Mouse (Mus musculus): ENCODE results near the gene Ptprb. TPM values are rescaled to one million over a fixed set of nuclear protein-coding genes. Genes with fewer than 3 reads are reported as not detected.

Gene Ptprb
- polyA plus RNA-seq, 1 experiment from 2014 or later: 1.8 TPM

DNA sequence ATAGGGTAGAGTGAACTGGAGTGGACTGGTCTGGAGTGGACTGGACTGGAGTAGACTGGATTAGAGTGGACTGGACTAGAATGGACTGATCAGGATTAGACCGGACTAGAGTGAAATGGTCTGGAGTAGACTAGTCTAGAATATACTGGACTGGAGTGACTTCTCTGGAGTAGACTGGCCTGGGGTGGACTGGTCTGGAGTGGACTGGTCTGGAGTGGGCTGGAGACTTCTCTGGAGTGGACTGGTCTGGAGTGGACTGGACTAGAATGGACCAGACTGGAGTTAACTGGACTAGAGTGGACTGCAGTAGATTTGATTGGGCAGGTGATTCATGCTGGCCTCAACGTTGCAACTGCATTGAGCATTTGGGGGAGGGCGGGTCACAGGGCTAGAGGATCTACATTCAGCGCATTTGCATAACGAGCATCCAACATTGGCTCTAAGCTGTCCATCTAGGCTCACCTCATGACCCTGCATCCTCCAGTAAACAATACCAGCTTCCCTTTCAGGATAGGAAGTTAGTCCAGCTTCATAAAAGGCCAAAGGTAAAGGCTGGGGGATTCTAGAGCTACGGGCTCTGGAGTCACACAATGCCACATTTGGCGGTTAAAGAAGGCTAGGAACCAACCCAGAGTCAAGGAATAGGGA, 11.5 kb downstream of the Ptprb start:
- no peaks in the 10 kb centered on the region for H3K9me3 ChIP-seq (ENCODE audit: control insufficient read depth, low read length)
- DNase-seq (ENCODE audit: low spot score) (no peak), ATAC-seq (ENCODE audit: insufficient number of reproducible peaks, low FRiP score, low TSS enrichment, low read depth) (no peak)
- H3K4me2 ChIP-seq (ENCODE audit: low read depth, severe bottlenecking): no peak overlapping the region
- H3K4me1 ChIP-seq (ENCODE audit: control insufficient read depth, insufficient read depth, low read length): no peaks in the 10 kb centered on the region
- WGBS: 88% methylated on average over 7 of the region's 7 CpGs
- no peaks in the 10 kb centered on the region for H3K27me3 ChIP-seq (ENCODE audit: control insufficient read depth, insufficient read depth, low read length)
- no peaks in the 10 kb centered on the region for H3K36me3 ChIP-seq (ENCODE audit: control insufficient read depth, insufficient read depth, low read length)
- no peak overlapping the region for H3K27ac ChIP-seq (replicated peaks; ENCODE audit: low read depth, low read length)
- H3K4me3 ChIP-seq (ENCODE audit: low read depth, low read length): no peak overlapping the region
- H3K9ac ChIP-seq (ENCODE audit: low read length): no peak overlapping the region

DNA sequence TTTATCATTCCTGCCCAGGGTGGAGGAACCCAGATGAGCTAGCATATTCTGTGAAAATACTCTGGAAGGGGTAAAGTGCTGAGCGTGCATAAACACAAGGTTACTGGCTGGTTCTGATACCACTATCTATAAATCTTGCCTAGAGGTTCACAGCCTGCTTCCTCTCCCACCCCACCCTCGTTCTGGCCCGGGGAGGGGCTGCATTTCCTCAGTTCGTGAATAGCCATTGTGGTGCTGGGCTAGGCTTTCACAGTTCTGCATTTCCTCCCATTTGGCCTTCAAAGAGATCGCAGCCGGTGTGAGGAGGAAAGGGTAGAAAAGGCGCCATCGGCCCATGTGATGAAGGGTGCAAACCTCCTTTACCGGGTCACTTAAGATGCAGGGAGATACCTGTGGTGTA, 12.8 kb downstream of the Ptprb start:
- H3K27ac ChIP-seq (replicated peaks; ENCODE audit: low read depth, low read length): no peak overlapping the region
- no peaks in the 10 kb centered on the region for H3K36me3 ChIP-seq (ENCODE audit: control insufficient read depth, insufficient read depth, low read length)
- H3K9ac ChIP-seq (ENCODE audit: low read length): no peak overlapping the region
- H3K4me3 ChIP-seq (ENCODE audit: low read depth, low read length): no peak overlapping the region
- ATAC-seq (ENCODE audit: insufficient number of reproducible peaks, low FRiP score, low TSS enrichment, low read depth): no peak
- H3K4me2 ChIP-seq (ENCODE audit: low read depth, severe bottlenecking): no peak overlapping the region
- H3K4me1 ChIP-seq (ENCODE audit: control insufficient read depth, insufficient read depth, low read length): no peaks in the 10 kb centered on the region
- no peak for DNase-seq (ENCODE audit: low spot score)
- no peaks in the 10 kb centered on the region for H3K9me3 ChIP-seq (ENCODE audit: control insufficient read depth, low read length)
- H3K27me3 ChIP-seq (ENCODE audit: control insufficient read depth, insufficient read depth, low read length): no peaks in the 10 kb centered on the region
- 32% methylated on average over 9 of the region's 9 CpGs for WGBS

DNA sequence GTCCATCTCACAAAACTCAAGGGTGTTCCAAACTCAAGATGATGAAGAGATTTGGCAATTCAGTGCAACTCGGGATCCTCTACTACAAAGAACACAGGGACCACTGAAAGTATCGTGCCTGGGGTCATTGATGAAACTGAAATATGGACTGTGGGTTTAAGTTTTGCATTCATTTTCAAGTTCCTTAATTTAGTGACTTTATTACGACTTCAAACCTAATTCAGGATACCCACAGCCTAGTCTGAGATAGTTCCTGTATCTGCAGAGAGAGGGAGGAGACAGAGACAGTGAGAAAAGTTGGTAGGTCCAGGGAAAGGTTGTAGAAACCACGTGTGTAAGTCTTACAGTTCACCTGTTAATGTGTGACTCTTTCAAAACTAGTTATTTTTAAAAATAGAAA, 15.2 kb downstream of the Ptprb start:
- DNase-seq (ENCODE audit: low spot score) (no peak), ATAC-seq (ENCODE audit: insufficient number of reproducible peaks, low FRiP score, low TSS enrichment, low read depth) (no peak)
- Histone ChIP-seq H3K27me3 (ENCODE audit: control insufficient read depth, insufficient read depth, low read length) (no peaks in the 10 kb centered on the region), H3K4me2 (ENCODE audit: low read depth, severe bottlenecking) (no peak overlapping the region), H3K4me3 (ENCODE audit: low read depth, low read length) (no peak overlapping the region), H3K27ac (replicated peaks; ENCODE audit: low read depth, low read length) (no peak overlapping the region), H3K4me1 (ENCODE audit: control insufficient read depth, insufficient read depth, low read length) (no peaks in the 10 kb centered on the region), H3K9ac (ENCODE audit: low read length) (no peak overlapping the region), H3K36me3 (ENCODE audit: control insufficient read depth, insufficient read depth, low read length) (no peaks in the 10 kb centered on the region), H3K9me3 (ENCODE audit: control insufficient read depth, low read length) (no peaks in the 10 kb centered on the region)
- WGBS: 93% methylated on average over 4 of the region's 4 CpGs

DNA sequence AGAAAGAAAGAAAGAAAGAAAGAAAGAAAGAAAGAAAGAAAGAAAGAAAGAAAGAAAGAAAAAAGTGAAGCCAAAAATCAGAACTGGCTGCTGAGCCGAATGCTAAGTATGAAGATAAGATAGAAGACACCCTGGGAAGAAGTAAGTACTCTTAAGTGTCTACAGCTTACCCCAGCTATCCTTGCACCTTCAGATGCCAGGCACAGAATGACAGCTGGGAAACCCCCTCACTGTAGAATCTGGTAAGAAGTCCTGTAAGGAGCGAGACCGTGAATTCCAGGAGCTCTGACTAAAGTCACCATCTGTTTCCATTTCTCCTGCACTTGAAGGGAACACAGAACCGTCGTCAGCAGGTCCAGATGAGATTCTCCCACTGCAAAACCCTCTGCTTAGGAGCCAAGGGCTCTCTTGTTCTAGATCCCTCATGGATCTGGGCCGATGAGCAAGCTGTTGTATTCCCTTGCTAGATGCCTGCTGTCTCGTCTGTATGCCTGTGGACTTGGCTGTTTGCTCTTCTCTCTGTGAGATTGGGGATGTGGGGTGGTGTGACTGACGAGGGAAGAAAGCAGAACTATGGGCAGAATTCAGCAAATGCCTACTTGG, 15.9 kb downstream of the Ptprb start:
- Histone ChIP-seq H3K9me3 (ENCODE audit: control insufficient read depth, low read length) (no peaks in the 10 kb centered on the region), H3K4me1 (ENCODE audit: control insufficient read depth, insufficient read depth, low read length) (no peaks in the 10 kb centered on the region), H3K9ac (ENCODE audit: low read length) (no peak overlapping the region), H3K4me3 (ENCODE audit: low read depth, low read length) (no peak overlapping the region), H3K36me3 (ENCODE audit: control insufficient read depth, insufficient read depth, low read length) (no peaks in the 10 kb centered on the region), H3K4me2 (ENCODE audit: low read depth, severe bottlenecking) (no peak overlapping the region), H3K27me3 (ENCODE audit: control insufficient read depth, insufficient read depth, low read length) (no peaks in the 10 kb centered on the region), H3K27ac (replicated peaks; ENCODE audit: low read depth, low read length) (no peak overlapping the region)
- ATAC-seq (ENCODE audit: insufficient number of reproducible peaks, low FRiP score, low TSS enrichment, low read depth) (no peak), DNase-seq (ENCODE audit: low spot score) (no peak)
- WGBS: 53% methylated on average over 8 of the region's 8 CpGs

DNA sequence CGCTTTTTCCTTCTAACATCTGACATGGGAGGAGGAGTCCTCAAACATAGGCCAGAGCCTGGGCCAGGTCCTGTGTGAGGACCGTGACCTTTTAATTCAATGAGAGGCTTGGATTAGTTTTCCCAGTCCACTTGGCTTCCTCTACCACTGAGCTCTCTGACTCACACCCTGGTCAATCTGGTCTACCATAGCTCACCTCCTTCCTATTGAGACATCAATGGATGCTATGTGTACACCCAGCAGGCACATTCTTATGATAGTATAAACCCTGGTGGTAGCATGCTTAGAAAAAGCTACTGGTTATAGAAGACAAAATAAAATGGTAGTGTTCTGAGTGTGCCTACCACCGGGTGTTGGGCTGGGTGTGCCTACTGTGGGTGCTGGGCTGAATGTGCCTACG, 21.1 kb downstream of the Ptprb start:
- ATAC-seq (ENCODE audit: insufficient number of reproducible peaks, low FRiP score, low TSS enrichment, low read depth) (no peak), DNase-seq (ENCODE audit: low spot score) (no peak)
- Histone ChIP-seq H3K27ac (replicated peaks; ENCODE audit: low read depth, low read length) (no peak overlapping the region), H3K4me1 (ENCODE audit: control insufficient read depth, insufficient read depth, low read length) (0 out of 2 replicates have a peak, but pooled peaks cover 2% of the 10 kb centered on the region), H3K9me3 (ENCODE audit: control insufficient read depth, low read length) (no peaks in the 10 kb centered on the region), H3K36me3 (ENCODE audit: control insufficient read depth, insufficient read depth, low read length) (no peaks in the 10 kb centered on the region), H3K9ac (ENCODE audit: low read length) (no peak overlapping the region), H3K4me2 (ENCODE audit: low read depth, severe bottlenecking) (no peak overlapping the region), H3K4me3 (ENCODE audit: low read depth, low read length) (no peak overlapping the region), H3K27me3 (ENCODE audit: control insufficient read depth, insufficient read depth, low read length) (peaks cover 8% of the 10 kb centered on the region)
- WGBS: 95% methylated on average over 4 of the region's 4 CpGs

DNA sequence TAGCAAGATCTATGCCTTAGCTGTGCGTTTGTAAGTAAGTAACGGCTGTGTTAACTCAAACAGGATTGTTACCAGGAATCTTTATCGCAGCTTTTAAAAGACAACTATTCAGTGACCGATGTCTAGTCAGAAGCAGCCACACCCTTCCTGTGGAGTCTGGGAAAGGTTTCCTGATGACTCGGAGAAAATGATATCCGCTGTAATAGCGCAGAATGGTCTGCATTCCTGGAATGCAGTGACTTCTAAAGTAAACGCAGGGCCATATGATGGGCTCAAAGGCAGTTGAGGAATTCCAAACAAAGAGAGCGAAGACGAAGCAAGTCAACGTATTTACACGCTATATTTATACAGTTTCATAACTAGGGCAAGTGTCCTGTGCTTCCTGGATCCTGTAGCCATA, 22.5 kb downstream of the Ptprb start:
- H3K9me3 ChIP-seq (ENCODE audit: control insufficient read depth, low read length): no peaks in the 10 kb centered on the region
- H3K36me3 ChIP-seq (ENCODE audit: control insufficient read depth, insufficient read depth, low read length): no peaks in the 10 kb centered on the region
- 0 out of 2 replicates have a peak, but pooled peaks cover 3% of the 10 kb centered on the region for H3K4me1 ChIP-seq (ENCODE audit: control insufficient read depth, insufficient read depth, low read length)
- no peak overlapping the region for H3K4me3 ChIP-seq (ENCODE audit: low read depth, low read length)
- WGBS: 85% methylated on average over 12 of the region's 12 CpGs
- DNase-seq (ENCODE audit: low spot score) (no peak), ATAC-seq (ENCODE audit: insufficient number of reproducible peaks, low FRiP score, low TSS enrichment, low read depth) (no peak)
- H3K27me3 ChIP-seq (ENCODE audit: control insufficient read depth, insufficient read depth, low read length): peaks cover 14% of the 10 kb centered on the region
- H3K9ac ChIP-seq (ENCODE audit: low read length): no peak overlapping the region
- no peak overlapping the region for H3K4me2 ChIP-seq (ENCODE audit: low read depth, severe bottlenecking)
- H3K27ac ChIP-seq (replicated peaks; ENCODE audit: low read depth, low read length): no peak overlapping the region

DNA sequence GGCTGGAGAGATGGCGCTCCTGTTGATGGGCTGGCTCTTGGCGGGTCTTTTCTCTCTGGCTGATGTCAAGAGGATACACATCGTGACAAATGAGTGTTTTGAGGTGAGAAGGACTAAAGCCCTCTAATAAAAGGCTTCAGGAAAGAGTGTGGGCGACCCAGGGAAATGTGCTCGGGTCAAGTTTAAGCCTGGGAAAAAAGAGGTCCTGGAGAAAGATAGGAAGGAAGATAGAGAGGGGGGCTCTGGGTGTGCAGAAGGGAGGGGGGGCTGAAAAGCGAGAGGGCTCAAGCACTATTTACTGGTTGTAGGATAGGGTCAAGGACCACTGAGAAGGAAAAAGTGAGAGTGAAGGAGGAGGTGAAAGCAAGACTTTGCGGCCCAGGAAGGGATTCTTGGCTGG, 25.5 kb downstream of the Ptprb start:
- no peaks in the 10 kb centered on the region for H3K36me3 ChIP-seq (ENCODE audit: control insufficient read depth, insufficient read depth, low read length)
- no peaks in the 10 kb centered on the region for H3K9me3 ChIP-seq (ENCODE audit: control insufficient read depth, low read length)
- peak overlapping the region; percentile 58 for H3K9ac ChIP-seq (ENCODE audit: low read length)
- H3K27me3 ChIP-seq (ENCODE audit: control insufficient read depth, insufficient read depth, low read length): peaks cover 14% of the 10 kb centered on the region
- no peak for ATAC-seq (ENCODE audit: insufficient number of reproducible peaks, low FRiP score, low TSS enrichment, low read depth)
- 7% methylated on average over 7 of the region's 7 CpGs for WGBS
- DNase-seq (ENCODE audit: low spot score): no peak
- peak overlapping the region; percentile 42 for H3K4me3 ChIP-seq (ENCODE audit: low read depth, low read length)
- H3K27ac ChIP-seq (replicated peaks; ENCODE audit: low read depth, low read length): no peak overlapping the region
- H3K4me2 ChIP-seq (ENCODE audit: low read depth, severe bottlenecking): peak overlapping the region; percentile 95
- 0 out of 2 replicates have a peak, but pooled peaks cover 3% of the 10 kb centered on the region for H3K4me1 ChIP-seq (ENCODE audit: control insufficient read depth, insufficient read depth, low read length)

DNA sequence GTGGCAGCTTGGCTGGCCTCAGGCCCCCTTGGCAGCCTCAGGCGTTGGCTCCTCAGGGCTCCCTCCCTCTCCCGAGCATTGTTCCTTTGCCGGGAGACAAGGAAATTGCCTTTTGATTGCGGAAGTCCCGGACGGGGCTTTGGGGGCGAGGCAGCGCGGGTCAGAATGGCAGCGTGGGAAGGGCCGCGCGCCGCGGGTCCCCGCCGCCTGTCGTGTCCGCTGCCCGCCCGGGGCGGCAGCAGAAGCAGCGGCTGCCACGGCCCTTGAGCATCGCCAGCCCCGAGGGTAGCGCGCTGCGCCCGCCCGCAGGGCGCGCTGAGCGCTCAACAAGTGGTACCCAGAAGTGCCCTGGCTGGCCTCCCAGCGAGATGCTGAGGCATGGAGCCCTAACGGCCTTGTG, 25.9 kb downstream of the Ptprb start:
- peak overlapping the region; percentile 95 for H3K4me2 ChIP-seq (ENCODE audit: low read depth, severe bottlenecking)
- peak overlapping the region; percentile 42 for H3K4me3 ChIP-seq (ENCODE audit: low read depth, low read length)
- H3K27me3 ChIP-seq (ENCODE audit: control insufficient read depth, insufficient read depth, low read length): peaks cover 14% of the 10 kb centered on the region
- DNase-seq (ENCODE audit: low spot score): peak; percentile 58
- H3K9me3 ChIP-seq (ENCODE audit: control insufficient read depth, low read length): no peaks in the 10 kb centered on the region
- H3K4me1 ChIP-seq (ENCODE audit: control insufficient read depth, insufficient read depth, low read length): 0 out of 2 replicates have a peak, but pooled peaks cover 3% of the 10 kb centered on the region
- H3K36me3 ChIP-seq (ENCODE audit: control insufficient read depth, insufficient read depth, low read length): no peaks in the 10 kb centered on the region
- H3K27ac ChIP-seq (replicated peaks; ENCODE audit: low read depth, low read length): no peak overlapping the region
- no peak for ATAC-seq (ENCODE audit: insufficient number of reproducible peaks, low FRiP score, low TSS enrichment, low read depth)
- WGBS: under 1% methylated on average over 36 of the region's 36 CpGs
- peak overlapping the region; percentile 58 for H3K9ac ChIP-seq (ENCODE audit: low read length)
